Mouse (Mus musculus) layer of hippocampus, adult 9-10 months (tissue): ENCODE results near the gene Ppip5k1.

Source experiments
- DNase-seq: peaks from one replicate; pipeline ENCODE4 v3.0.0; 2022; ENCODE audit warnings: low spot score

Ppip5k1 gene

GRCm38 (mm10) chr2:121298131-121298530 lies 57.1 kb downstream of the Ppip5k1 start:
- DNase-seq: no peak

DNA sequence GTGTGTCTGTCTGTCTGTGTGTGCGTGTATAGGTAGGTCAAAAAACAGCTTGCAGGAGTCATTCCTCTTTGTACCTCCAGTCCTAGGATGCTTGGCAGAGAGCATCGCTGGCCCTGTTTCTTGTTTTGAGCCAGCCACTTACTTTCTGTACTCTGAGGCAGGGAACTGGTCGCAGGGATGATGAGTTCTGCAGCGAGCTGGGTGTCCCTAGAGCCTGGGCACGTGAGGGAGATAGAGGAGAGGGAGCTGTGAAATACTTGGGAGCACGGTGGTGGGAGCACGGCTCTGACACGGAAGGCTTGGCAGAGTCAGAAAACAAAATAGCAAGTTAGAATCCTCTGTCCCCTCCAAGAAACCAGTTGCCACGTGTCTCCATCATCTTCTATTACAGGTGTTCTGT lies 57.5 kb downstream of the Ppip5k1 start:
- DNase-seq: no peak

DNA sequence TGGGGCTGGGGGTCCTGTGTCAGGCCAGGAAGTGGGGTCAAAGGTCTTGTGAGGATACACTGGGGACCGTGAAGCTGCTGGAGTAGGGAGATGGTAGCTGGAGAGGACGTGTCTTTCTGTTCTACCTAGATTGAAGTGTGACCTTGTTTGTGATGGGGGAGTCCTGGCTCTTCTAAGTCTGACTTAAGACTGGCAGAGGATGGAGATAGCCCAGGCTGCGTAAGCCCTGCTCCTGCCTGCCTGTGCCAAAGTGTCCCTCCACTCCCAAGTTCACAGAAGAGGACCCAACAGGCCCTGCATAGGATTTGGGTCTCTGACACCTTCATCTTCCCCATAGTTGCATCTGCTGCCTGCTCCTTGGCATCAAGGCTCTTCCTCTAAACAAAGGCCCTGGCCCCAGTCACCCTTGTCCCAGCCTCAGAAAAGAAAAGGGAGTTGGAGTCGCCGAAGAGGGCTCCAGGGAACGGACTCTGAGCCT lies 58.4 kb downstream of the Ppip5k1 start:
- no peak for DNase-seq

GRCm38 (mm10) chr2:121295608-121296571 lies 59.3 kb downstream of the Ppip5k1 start:
- DNase-seq: no peak

DNA sequence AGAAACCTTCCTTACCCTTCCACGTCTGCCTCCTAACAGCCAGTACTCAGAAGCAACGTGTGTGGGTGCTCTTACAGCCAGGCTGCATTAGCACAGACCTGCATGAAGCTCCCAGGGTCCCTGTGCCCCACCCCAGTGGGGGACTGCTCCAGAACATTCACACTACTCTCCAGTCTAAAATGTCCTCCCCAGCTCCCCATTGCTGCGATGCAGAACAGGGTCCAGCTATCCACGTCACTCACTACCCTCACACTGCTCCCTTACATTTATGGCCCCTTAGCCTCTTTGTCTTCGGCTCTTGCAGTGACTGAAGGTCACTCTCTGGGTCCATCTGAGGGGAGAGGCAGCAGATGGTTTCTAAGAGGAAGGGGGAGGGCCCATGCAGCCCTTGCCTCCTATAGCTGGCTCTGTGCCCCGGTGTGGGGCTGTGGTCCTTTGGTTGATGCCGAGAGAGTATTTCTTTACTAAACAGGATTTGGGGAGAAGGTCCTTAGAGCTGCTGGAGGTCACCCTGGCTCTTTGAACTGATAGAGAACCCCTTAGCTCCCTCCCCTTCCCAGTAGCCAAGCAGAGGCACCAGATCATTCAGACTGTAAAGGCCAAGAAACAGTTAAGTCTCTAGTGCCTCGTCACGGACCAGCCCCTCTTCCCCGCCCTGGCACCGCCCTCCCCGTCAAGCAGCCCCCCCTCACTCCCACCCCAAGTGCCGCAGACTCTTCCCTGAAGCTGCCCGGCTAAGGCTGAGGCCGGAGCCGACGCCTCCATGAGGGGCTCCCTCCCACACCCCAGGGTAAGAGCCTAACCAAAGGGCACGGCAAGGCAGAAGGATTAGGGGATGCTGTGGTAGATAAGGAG lies 60.2 kb downstream of the Ppip5k1 start:
- DNase-seq: no peak

GRCm38 (mm10) chr2:121294182-121294581 lies 61.0 kb downstream of the Ppip5k1 start:
- DNase-seq: no peak

- no peak for DNase-seq
These were observed 62.7 kb downstream of the Ppip5k1 start for GRCm38 (mm10) chr2:121292316-121293013.

GRCm38 (mm10) chr2:121289730-121290540 lies 65.3 kb downstream of the Ppip5k1 start:
- no peak for DNase-seq

- DNase-seq: peak; percentile 83
These were observed 66.1 kb downstream of the Ppip5k1 start, which contains the start of gene Map1a for GRCm38 (mm10) chr2:121288901-121289729. Gene Map1a (plus strand): TSS chr2:121289600.

GRCm38 (mm10) chr2:121287850-121288249 lies 67.3 kb downstream of the Ppip5k1 start:
- DNase-seq: no peak

DNA sequence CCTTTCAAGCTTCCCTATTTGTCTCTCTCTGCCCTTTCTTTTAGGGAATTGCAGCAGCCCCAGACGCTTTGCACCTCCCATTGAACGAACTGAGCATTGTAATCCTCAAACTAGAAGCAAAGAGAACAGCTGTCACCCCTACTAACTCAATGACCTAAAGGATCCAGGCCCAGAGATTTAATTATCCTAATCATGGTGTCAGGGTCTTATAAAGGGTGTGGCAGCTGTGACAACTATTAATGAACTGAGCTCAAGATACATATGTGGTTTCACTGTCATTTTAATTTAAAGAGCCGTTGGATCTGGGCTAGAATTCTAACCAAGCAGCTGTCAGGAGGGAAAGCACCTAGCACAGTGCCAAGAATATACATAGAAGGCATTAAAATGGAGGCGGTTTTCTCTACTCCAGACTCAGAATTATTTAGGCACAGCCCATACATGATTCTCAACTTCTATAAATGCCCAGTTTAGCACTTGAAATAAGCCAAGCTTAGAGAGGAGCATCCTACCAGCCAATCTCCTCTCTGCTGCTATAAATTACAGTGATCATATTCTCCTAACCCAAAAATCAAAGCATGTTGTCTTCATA lies 83.2 kb downstream of the Ppip5k1 start:
- DNase-seq: no peak

GRCm38 (mm10) chr2:121271236-121271927 lies 83.8 kb downstream of the Ppip5k1 start, which contains the start of gene Trp53bp1:
Gene Trp53bp1 (minus strand): TSS chr2:121271407.
- DNase-seq: peak; percentile 95

GRCm38 (mm10) chr2:121270521-121271235 lies 84.5 kb downstream of the Ppip5k1 start:
- no peak for DNase-seq

- no peak for DNase-seq
These were observed 86.8 kb downstream of the Ppip5k1 start for GRCm38 (mm10) chr2:121268446-121268845.
